Mouse (Mus musculus) cerebellum, adult 11 months (tissue): ENCODE measurements at regions not wholly inside any gene's neighbourhood (a gene's known extent, or its start where the extent isn't known, plus 50 kb on each side); places are given as distances from the start of the nearest gene placed in this dataset.

ENCODE experiments used
- DNase-seq: peaks from one replicate; pipeline ENCODE4 v3.0.0; 2022

- DNase-seq = no peak
These were observed 239.5 kb upstream of the Trib2 start for GRCm38 (mm10) chr12:16056216-16056615.

- no peak for DNase-seq
These were observed 237.9 kb upstream of the Trib2 start for GRCm38 (mm10) chr12:16054591-16054990.

DNA sequence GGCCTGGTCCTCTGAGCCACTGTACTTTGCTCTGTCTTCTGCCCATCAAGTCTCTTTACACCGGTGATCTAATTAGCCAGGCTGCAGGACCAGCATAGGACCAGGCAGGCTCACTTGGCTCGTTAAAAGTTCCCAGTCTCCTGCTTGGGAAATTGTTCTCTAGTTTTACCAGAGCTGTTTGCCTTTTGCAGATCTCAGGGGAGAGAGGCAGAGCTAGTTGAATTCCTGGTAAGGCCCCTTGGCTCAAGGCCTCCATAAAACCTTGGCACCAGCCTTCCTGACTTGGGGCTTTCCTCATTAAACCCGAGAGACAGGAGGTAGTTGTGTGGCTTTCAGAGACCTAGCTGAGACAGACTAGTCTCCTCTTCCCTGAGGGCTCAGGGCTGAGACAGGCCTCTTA is 237.0 kb upstream of the Trib2 start:
- no peak for DNase-seq

DNA sequence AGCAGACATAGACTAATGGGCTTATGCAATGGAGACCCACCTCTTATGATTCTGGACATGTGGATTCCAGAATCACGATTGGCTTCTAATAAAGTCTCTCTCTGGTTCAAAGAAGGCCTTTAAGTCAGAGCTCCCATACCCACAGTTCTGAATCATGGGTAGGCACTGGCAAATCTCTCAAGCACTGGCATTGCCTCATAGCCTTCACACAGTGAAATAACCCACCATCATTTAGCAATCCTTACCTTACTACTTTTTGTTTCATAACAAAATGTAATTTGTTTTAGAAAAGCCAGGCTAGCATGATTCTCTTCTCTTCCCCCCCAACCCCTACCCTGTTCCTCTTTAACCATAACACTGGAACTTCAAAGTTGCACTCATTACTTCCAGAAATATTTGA is 236.3 kb upstream of the Trib2 start:
- no peak for DNase-seq

GRCm38 (mm10) chr12:16052353-16052752 is 235.6 kb upstream of the Trib2 start:
- no peak for DNase-seq

DNA sequence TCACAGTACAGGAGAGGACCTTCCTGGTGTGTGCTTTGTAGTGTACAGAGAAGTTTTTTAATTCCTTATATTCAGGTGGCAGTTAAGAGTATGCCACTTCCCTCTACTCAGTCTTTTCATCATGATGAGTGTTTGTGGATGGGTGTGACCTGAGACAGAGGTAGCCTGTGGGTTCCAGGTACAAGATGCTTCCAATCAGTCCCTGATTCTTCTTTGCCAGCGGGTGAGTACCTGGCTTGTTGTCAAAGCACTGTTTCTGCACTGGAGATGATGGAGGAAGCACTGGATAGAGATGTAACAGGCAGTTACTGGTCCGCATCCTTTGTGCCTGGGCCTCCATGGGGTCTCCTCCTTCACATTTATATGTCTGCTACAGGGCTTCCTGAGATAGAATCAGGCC is 234.7 kb upstream of the Trib2 start:
- no peak for DNase-seq

DNA sequence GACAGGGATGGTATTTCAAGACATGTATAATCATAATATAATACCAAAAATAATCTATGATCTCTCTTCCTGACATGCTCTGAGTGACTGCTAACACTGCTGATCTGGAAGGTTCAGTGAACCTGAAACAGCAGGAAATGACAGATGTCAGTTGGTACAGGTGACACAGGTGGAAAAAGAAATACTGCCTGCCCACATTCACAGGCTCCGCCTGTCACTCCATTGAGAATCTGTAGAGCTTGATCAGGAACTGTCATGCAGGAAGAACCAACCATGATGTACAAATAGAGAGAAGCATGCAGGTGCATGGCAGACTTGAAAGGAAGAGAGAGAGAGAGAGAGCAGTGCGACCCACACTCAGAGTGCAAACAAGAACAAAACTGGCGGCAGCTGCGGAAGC is 232.8 kb upstream of the Trib2 start:
- DNase-seq = no peak

DNA sequence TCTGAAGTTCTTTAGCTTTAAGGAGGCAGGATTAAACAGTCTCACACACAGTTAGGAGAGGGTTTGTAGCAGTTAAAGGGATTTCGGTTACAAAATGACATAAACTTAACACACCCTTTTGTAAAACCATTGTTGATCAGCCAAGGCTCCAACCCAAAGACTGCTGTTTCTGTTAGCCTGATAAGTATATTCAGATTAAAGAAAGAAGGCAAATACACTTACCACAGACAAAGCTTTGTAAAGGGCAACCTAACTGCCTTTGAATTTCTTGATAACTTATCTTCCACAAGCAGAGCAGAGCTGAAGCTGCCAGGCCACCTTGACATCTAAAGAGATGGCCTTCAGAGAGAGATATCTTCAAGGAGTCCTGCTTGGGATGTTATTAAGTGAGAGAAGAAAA is 229.9 kb upstream of the Trib2 start:
- no peak for DNase-seq

- no peak for DNase-seq
These were observed 229.2 kb upstream of the Trib2 start for GRCm38 (mm10) chr12:16045791-16046494.

- no peak for DNase-seq
These were observed 226.9 kb upstream of the Trib2 start for GRCm38 (mm10) chr12:16043466-16044214.

GRCm38 (mm10) chr12:16042362-16042761 is 225.6 kb upstream of the Trib2 start:
- no peak for DNase-seq

- no peak for DNase-seq
These were observed 224.4 kb upstream of the Trib2 start for GRCm38 (mm10) chr12:16041129-16041528.

DNA sequence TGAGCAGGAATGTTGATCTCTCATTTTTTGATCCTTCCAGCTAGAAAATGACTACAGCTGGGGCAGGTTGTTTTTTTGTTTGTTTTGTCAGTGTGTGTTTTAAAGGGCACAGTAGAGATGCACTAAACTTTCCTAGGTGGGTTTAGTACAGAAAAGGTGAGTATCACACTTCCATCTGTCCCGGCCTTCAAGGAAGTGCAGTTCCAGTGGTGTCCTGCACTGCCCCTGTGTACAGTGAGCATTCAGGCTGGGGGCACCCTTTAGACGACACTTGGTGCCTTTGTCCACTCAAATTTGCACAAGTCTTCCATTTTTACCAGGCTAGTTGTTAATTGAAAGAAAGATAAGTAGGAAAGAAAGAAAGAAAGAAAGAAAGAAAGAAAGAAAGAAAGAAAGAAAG is 218.8 kb upstream of the Trib2 start:
- no peak for DNase-seq

GRCm38 (mm10) chr12:16034691-16035515 is 218.2 kb upstream of the Trib2 start:
- DNase-seq = no peak

GRCm38 (mm10) chr12:16026654-16027053 is 209.9 kb upstream of the Trib2 start:
- no peak for DNase-seq

DNA sequence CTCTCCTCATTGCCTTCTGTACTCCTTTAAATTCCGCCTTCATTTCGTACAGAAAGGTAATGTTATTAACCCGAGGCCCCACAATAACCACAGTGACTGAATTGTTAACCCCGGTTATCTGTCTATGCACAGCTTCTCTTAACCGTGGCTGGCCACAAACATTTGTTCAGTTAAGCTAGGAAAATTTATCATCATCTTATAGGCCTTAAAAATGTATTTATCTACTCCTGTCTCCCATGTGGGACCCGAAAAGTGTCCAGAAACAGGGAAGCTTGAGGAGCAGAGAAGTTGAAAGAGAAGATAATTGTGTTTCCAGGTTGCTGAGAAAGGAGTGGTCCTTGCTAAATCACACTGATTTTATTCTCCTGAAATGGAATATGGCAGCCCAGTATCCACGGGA is 206.6 kb upstream of the Trib2 start:
- no peak for DNase-seq

DNA sequence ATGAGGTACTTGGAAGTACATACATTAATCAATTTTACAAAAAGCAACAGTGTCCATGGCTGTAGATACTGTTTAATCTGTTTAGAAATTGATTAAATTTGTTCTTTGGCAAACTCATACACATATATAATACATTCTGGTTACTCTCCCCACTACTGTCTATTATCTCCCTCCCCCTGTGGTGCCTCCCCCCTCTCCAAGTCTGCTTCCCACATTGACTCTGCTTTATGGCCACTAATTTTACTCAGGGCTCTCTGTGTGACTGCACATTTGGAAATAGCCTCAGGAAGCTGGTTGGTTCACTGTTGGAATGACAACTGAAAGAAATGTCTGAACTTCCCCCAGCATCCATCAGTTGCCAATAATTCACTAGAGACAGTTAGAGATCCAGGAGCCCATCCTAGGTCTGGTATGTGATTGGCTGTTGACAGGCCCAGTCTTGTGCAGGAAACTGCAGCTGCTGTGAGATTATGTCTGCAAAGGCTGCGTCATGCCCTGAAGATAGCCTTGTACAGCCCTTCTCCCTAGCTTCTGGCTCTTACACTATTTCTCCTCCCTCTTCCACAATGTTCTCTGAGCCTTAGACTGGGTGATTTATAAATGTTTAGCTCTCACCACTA is 204.6 kb upstream of the Trib2 start:
- DNase-seq = no peak

GRCm38 (mm10) chr12:16018237-16018636 is 201.5 kb upstream of the Trib2 start:
- DNase-seq = no peak

GRCm38 (mm10) chr12:16016621-16017020 is 199.9 kb upstream of the Trib2 start:
- DNase-seq = no peak

DNA sequence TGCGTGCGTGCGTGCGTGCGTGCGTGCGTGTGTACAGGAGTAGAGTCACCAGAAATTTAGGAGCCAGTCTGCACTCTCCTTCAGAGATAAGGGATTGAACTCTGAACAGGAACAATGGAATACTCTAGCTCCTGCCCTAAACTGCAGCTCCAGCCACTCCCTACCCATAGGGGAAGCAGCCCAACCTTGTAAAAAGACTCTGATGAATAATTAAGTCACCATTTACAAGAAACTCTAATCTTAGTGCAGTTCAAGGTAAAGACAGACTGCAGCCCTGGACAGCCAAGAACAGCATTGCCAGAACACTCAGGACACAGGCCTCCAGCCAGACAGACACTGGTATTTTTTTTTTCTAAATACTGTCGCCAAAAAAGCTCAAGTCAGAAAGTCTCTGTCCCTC is 198.9 kb upstream of the Trib2 start:
- no peak for DNase-seq

- DNase-seq = no peak
These were observed 198.0 kb upstream of the Trib2 start for GRCm38 (mm10) chr12:16014679-16015078.

DNA sequence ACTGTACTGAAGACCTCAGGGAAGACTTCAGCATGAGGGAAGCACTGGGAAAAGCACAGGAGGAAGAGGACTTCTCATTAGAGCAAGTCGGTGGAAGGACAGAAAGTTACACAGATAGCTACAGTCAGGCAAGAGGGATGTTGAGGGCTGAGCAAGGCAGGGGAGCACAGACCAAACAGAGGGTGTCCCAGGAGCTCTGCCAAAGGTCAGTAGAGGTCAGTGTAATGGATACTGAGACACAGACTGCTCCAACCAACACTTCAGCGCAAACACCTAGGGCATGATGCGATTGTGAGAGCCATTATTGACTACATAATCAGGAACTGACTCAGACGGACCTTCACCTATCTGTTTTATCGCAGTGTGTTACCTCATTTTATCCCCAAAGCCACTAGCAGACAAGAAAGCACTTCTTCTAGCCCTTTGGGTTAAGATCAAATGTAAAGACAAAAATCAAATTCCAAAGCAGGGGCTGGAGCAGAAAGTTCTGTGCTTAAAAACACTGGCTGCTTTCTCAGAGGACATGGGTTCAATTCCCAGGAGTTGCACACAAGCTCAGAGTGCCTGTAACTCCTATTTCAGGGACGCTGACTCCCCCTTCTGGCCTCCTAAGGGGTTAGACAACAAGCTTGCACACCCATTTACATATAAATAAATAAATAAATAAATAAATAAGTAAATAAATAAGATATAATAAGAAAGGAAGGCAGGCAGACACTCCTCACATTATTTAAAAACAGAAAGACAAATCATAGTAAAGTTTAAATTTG is 197.3 kb upstream of the Trib2 start:
- no peak for DNase-seq

- DNase-seq = no peak
These were observed 196.6 kb upstream of the Trib2 start for GRCm38 (mm10) chr12:16013354-16013753.
